Comparison of ENCODE assay signal across 9 mouse cellular contexts in genomic region chr3:101596686-101597085, GRCm38 (mm10). TPM values are rescaled to one million over a fixed set of nuclear protein-coding genes. Genes with fewer than 3 reads are reported as not detected.
DNase-seq lines count a peak whose midpoint lies in the region; ATAC-seq and TF ChIP-seq lines count a peak whose summit lies in the region.
"Had no signal": no experiment of that assay in that cellular context is flagged by ENCODE, and none has a peak within 500 bp of the region (broad histone marks: within the 10 kb centered on the region; RNA-seq: fewer than 3 reads in every experiment).

No protein-coding gene starts in this region.

- no peak for TF ChIP-seq CTCF in bone marrow macrophage, adult 2 months (IDR thresholded peaks at IDR 0.05; ENCODE audit: low read depth, low read length)

- no peaks in the 10 kb centered on the region for H3K9me3 ChIP-seq in kidney, embryonic 16.5 days (ENCODE audit: low read length)
- H3K9me3 ChIP-seq in liver, embryonic 16.5 days (replicated peaks; ENCODE audit: control insufficient read depth, low read length): no peaks in the 10 kb centered on the region

- ATAC-seq in kidney, embryonic 16.5 days (ENCODE audit: low FRiP score, low TSS enrichment): no peak
- peak; percentile 53; the same call in 1 of the 2 replicates for ATAC-seq in erythroid progenitor cell, adult 5-6 weeks (replicated peaks; ENCODE audit: low FRiP score, poor library complexity, severe bottlenecking)
- 0 out of 2 replicates have a peak, but pooled peaks have one; percentile 37 for ATAC-seq in liver, embryonic 16.5 days (ENCODE audit: low read depth)

- no peak overlapping the region for H3K4me2 ChIP-seq in kidney, embryonic 16.5 days (replicated peaks; ENCODE audit: low read depth, low read length)
- no peak overlapping the region for H3K4me2 ChIP-seq in liver, embryonic 16.5 days (ENCODE audit: low read depth, low read length)

- TF ChIP-seq POLR2A in bone marrow macrophage, adult 2 months (IDR thresholded peaks at IDR 0.05; ENCODE audit: borderline replicate concordance, low read depth, low read length): no peak

- no peak overlapping the region for H3K4me3 ChIP-seq in kidney, embryonic 16.5 days (ENCODE audit: low read length)
- no peak overlapping the region for H3K4me3 ChIP-seq in bone marrow macrophage, adult 2 months (ENCODE audit: insufficient read depth, low read length)
- no peak overlapping the region for H3K4me3 ChIP-seq in liver, embryonic 16.5 days (ENCODE audit: low read depth, low read length)

- H3K27me3 ChIP-seq in kidney, embryonic 16.5 days (ENCODE audit: insufficient read depth, low read length): no peaks in the 10 kb centered on the region
- no peaks in the 10 kb centered on the region for H3K27me3 ChIP-seq in liver, embryonic 16.5 days (ENCODE audit: control insufficient read depth, insufficient read depth, low read depth, low read length)

- H3K4me1 ChIP-seq in kidney, embryonic 16.5 days (ENCODE audit: insufficient read depth, low read length): peaks cover 59% of the 10 kb centered on the region
- peaks cover 58% of the 10 kb centered on the region for H3K4me1 ChIP-seq in bone marrow macrophage, adult 2 months (ENCODE audit: control insufficient read depth, insufficient read depth, low read length)
- peaks cover 50% of the 10 kb centered on the region for H3K4me1 ChIP-seq in liver, embryonic 16.5 days (ENCODE audit: control insufficient read depth, low read depth, low read length)

- H3K9ac ChIP-seq in kidney, embryonic 16.5 days (replicated peaks; ENCODE audit: low read length): 0 out of 2 replicates have a peak overlapping the region, but pooled peaks have one; percentile 4
- no peak overlapping the region for H3K9ac ChIP-seq in liver, embryonic 16.5 days (ENCODE audit: low read depth, low read length)

- peaks cover 32% of the 10 kb centered on the region for H3K36me3 ChIP-seq in kidney, embryonic 16.5 days (ENCODE audit: insufficient read depth, low read length)
- H3K36me3 ChIP-seq in liver, embryonic 16.5 days (ENCODE audit: control insufficient read depth, insufficient read depth): peaks cover 8% of the 10 kb centered on the region

- peak overlapping the region; percentile 61 for H3K27ac ChIP-seq in kidney, embryonic 16.5 days (ENCODE audit: low read length)
- peak overlapping the region; percentile 75 for H3K27ac ChIP-seq in bone marrow macrophage, adult 2 months (ENCODE audit: insufficient read depth, low read depth, low read length)
- no peak overlapping the region for H3K27ac ChIP-seq in liver, embryonic 16.5 days (ENCODE audit: low read length)

- DNase-seq in kidney, postnatal 4 days: no peak
- no peak for DNase-seq in ovary, postnatal 36 days (ENCODE audit: low spot score)
- DNase-seq in right cerebral cortex, adult 18-20 months: no peak
- no peak for DNase-seq in spleen, adult 18-20 months
- DNase-seq: kidney, postnatal 36 days had no signal

- WGBS in kidney, embryonic 16.5 days: 61% methylated on average over 8 of the region's 8 CpGs
- WGBS in liver, embryonic 16.5 days (ENCODE audit: insufficient replicate concordance): 50% methylated on average over 8 of the region's 8 CpGs

RNA-seq across cellular contexts. Expression of gene Atp1a1, which starts 7.8 kb away (rescaled TPM):
- polyA plus RNA-seq in kidney, embryonic 16.5 days (2015; fragmentation: Nextera tagmentation; extraction: Ambion mirVana): 362 and 426 TPM in 2 replicates
- polyA plus RNA-seq in bone marrow macrophage, adult 2 months (2012; ENCODE audit: insufficient read depth, insufficient read length, missing spikeins): 152 and 178 TPM in 2 replicates
- total RNA-seq in erythroid progenitor cell, adult 5-6 weeks (2015; ENCODE audit: low replicate concordance): 54.1 and 59.9 TPM in 2 replicates
- total RNA-seq in erythroid progenitor cell, adult 5-6 weeks (2017; ENCODE audit: low replicate concordance): 55.7 and 67.4 TPM in 2 replicates
- 42.1 and 45.4 TPM in 2 replicates for polyA plus RNA-seq in liver, embryonic 16.5 days (2015; fragmentation: Nextera tagmentation; extraction: Ambion mirVana)
